Mouse (Mus musculus) bone marrow, adult 2 months (tissue): Measurements from ENCODE around the gene Clstn2. TPM values are rescaled to one million over a fixed set of nuclear protein-coding genes. Genes with fewer than 3 reads are reported as not detected.

Experiments
- H3K27ac ChIP-seq: fragments of 200-500 bp; 2 replicates; pipeline ENCODE4 v1.5.1; 2012; ENCODE audit warnings: low read depth, mild to moderate bottlenecking, control low read depth, inconsistent platforms, low read length; ENCODE audit not compliant: control insufficient read depth, poor library complexity, insufficient read depth
- H3K4me1 ChIP-seq: fragments of 200-500 bp; 2 replicates; pipeline ENCODE4 v1.6.1; 2011; ENCODE audit warnings: low read length; ENCODE audit not compliant: control insufficient read depth, insufficient read depth
- H3K4me3 ChIP-seq: fragments of 200-500 bp; replicated peaks from 2 replicates; pipeline ENCODE3; 2011; ENCODE audit warnings: mild to moderate bottlenecking, low read depth, low read length, control low read depth; ENCODE audit not compliant: control insufficient read depth
- CTCF ChIP-seq: fragments of 200-500 bp; IDR thresholded peaks from 2 replicates; pipeline ENCODE4 v1.5.1; 2011; ENCODE audit warnings: low read length, control low read depth; ENCODE audit not compliant: control insufficient read depth, insufficient read depth
- POLR2A ChIP-seq: fragments of 200-500 bp; IDR thresholded peaks from 2 replicates; pipeline ENCODE4 v1.6.1; 2011; ENCODE audit warnings: low read depth, mild to moderate bottlenecking, control low read depth, low read length, borderline replicate concordance; ENCODE audit not compliant: control insufficient read depth
- WGBS: fragments of 180-500 bp; shearing (Covaris S2); methylation state at CpG from one replicate; pipeline ENCODE4 v1.1.7; 2018; 5-methylcytosine and 5-hydroxymethylcytosine counted together
- polyA plus RNA-seq: library from polyadenylated mRNA; stranded (reverse); fragments of >200 nt; gene quantifications from 2 replicates; pipeline ENCODE4 v1.2.4, GENCODE M21; 2011; ENCODE audit warnings: low replicate concordance; ENCODE audit not compliant: missing spikeins, insufficient read depth, insufficient read length

Gene Clstn2
- polyA plus RNA-seq, 1 experiment: not detected

DNA sequence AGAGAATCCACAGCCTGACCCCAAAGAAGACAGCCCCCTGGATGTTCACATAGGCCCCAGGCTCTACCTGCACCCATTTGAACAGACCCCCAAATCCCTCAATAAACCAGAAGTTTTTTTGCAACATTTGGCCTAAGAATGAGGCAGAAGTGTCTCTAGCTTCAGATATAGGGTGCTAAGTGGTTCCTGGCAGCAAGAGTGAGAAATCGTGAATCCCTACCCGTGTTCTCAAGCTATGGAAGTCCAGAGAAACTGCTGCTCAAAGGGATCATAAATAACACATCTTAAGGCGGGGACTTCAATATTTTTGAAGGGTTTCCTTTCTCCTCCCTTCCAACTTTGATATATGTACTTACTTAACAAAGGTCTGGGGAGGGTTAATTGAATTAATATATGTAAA is 7.4 kb downstream of the Clstn2 start:
- 66% methylated on average over 3 of the region's 3 CpGs for WGBS
- no peak for TF ChIP-seq POLR2A
- TF ChIP-seq CTCF: no peak
- Histone ChIP-seq H3K4me1 (no peaks in the 10 kb centered on the region), H3K4me3 (no peak overlapping the region), H3K27ac (no peak overlapping the region)

DNA sequence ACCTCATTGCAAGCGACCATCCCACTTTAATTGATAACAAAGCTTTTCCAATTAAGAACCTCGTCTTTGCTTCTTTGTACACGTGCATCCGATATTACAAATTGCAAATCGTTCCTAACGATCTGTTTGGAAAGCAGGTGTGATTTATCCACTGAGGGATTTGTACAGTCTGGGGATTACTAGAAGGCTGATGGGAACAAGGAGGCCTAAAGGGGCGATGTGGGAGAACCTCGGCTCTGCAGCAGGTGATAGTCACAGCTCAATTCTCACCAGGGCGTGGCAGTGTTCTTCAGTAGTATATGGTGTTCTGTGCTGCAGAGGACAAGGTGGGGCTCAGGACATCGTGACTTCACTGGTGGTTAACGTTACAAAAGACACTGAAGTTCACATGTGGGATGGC is 9.9 kb downstream of the Clstn2 start:
- no peak overlapping the region for H3K4me3 ChIP-seq
- H3K4me1 ChIP-seq: no peaks in the 10 kb centered on the region
- WGBS: 77% methylated on average over 11 of the region's 11 CpGs
- TF ChIP-seq CTCF: no peak
- no peak for TF ChIP-seq POLR2A
- H3K27ac ChIP-seq: no peak overlapping the region

DNA sequence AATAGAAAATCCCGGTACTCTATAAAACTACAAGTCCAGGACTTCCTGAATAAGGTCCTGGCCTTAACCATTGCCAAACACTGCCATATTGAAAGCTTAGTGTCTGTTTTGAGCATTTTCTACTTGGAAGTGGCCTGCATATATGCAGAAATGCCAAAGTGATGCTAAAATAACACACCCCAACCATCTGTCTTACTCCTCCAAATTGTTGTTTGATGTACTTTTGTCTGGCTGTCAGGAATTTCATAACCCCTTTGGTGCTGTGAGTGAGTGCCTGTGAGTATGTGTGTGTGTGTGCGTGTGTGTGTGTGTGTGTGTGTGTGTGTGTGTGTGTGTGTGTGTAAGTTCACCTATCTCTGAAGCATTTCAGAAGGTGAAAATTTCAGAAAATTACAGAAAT is 13.1 kb downstream of the Clstn2 start:
- H3K27ac ChIP-seq: no peak overlapping the region
- 69% methylated on average over 2 of the region's 2 CpGs for WGBS
- no peak for TF ChIP-seq POLR2A
- H3K4me3 ChIP-seq: no peak overlapping the region
- H3K4me1 ChIP-seq: no peaks in the 10 kb centered on the region

DNA sequence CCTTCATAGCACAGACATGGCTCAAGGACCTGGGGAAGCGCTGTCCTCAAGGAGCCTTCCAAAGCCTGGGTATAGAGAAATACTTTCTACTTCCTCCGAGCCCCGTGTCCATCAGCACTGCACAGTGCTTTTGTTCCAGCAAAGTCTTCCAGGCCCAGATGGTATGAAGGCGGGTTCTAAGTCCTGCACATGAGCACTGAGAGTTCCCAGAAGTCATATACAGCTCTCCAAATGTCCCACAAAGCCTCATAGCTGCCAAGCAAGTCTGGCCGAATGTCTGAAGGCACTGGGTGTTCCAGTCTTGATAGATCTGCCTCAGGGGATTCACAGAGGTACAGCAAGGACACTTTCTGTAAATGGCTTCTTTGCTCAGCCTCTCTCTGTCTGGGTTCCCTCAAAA is 14.3 kb downstream of the Clstn2 start:
- Histone ChIP-seq H3K4me3 (no peak overlapping the region), H3K27ac (no peak overlapping the region), H3K4me1 (no peaks in the 10 kb centered on the region)
- 68% methylated on average over 5 of the region's 5 CpGs for whole genome bisulfite sequencing
- no peak for TF ChIP-seq CTCF
- TF ChIP-seq POLR2A: no peak

- Histone ChIP-seq H3K4me1 (no peaks in the 10 kb centered on the region), H3K4me3 (no peak overlapping the region)
- 82% methylated on average over 5 of the region's 5 CpGs for WGBS
These were observed 16.4 kb downstream of the Clstn2 start for GRCm38 (mm10) chr9:98016576-98016975.

DNA sequence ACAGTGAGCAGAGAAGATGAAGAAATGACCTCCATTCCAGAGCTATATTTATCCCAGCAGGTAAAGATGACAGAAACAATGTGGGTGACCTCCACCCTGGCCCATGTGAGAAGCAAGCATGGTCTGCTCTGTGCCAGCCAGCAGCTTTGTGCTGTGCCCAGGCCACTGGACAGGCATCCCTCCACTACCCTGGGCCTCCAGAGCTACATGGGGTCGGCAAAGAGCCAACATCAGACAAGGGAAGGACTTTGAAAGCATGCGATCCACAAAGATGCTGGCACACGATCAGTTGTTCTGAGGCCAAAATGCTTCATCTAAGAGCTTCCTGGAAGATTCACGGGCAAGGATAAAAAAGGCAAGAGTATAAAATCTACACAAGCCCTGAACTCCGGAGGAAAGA is 36.6 kb downstream of the Clstn2 start:
- WGBS: 72% methylated on average over 5 of the region's 5 CpGs
- Histone ChIP-seq H3K27ac (no peak overlapping the region), H3K4me1 (no peaks in the 10 kb centered on the region), H3K4me3 (no peak overlapping the region)
- TF ChIP-seq POLR2A (no peak), CTCF (no peak)

More at GRCm38 (mm10) chr9:98016576-98016975, 16.4 kb downstream of the Clstn2 start:
- no peak overlapping the region for H3K27ac ChIP-seq
- TF ChIP-seq CTCF (no peak), POLR2A (no peak)

DNA sequence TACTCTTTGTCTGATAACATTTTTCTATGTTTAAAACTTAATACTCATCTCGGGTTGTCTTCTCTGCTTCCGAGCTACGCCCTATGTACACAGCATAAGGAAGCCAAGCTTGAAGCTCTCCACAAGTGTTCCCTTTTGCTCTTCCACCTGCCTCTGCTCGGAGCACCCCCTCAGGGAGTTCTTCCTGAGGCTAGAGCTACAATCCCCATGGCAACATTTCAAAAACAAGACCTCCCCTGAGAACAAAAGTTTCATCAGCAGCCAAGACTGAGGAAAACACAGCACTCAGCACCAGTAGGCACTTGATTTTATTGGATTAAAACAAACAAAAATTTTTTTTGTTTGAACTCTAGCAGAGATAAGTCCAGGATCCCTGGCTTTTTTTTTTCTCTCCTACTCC is 37.3 kb downstream of the Clstn2 start:
- no peak overlapping the region for H3K27ac ChIP-seq
- 69% methylated on average over 4 of the region's 4 CpGs for WGBS
- no peaks in the 10 kb centered on the region for H3K4me1 ChIP-seq
- TF ChIP-seq CTCF (no peak), POLR2A (no peak)
- no peak overlapping the region for H3K4me3 ChIP-seq

DNA sequence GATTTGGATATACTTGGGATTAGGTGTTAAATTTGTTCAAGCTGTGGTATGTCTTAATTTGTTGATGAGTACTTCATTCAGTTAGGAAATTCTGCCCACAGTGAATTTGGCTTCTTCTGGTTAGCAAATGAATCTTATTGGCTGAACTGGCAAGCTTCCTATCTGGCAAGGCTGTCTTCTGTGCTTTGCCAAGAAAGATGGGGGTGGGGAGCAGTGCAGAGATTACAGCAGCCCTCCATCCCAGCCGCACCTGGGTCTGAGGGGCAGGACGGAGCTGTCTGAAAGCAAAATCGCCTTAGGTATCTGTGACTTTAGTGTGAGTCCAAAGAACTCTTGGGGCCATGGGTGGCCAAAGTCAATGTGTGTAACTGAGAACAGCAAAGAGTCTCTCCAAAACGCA is 40.9 kb downstream of the Clstn2 start:
- no peak overlapping the region for H3K27ac ChIP-seq
- H3K4me1 ChIP-seq: no peaks in the 10 kb centered on the region
- TF ChIP-seq POLR2A (no peak), CTCF (no peak)
- no peak overlapping the region for H3K4me3 ChIP-seq
- WGBS: 67% methylated on average over 4 of the region's 4 CpGs

GRCm38 (mm10) chr9:97977339-97977738 is 55.6 kb downstream of the Clstn2 start:
- no peak overlapping the region for H3K4me3 ChIP-seq
- WGBS: 77% methylated on average over 3 of the region's 3 CpGs
- no peaks in the 10 kb centered on the region for H3K4me1 ChIP-seq
- no peak for TF ChIP-seq POLR2A
- TF ChIP-seq CTCF: no peak
- no peak overlapping the region for H3K27ac ChIP-seq

DNA sequence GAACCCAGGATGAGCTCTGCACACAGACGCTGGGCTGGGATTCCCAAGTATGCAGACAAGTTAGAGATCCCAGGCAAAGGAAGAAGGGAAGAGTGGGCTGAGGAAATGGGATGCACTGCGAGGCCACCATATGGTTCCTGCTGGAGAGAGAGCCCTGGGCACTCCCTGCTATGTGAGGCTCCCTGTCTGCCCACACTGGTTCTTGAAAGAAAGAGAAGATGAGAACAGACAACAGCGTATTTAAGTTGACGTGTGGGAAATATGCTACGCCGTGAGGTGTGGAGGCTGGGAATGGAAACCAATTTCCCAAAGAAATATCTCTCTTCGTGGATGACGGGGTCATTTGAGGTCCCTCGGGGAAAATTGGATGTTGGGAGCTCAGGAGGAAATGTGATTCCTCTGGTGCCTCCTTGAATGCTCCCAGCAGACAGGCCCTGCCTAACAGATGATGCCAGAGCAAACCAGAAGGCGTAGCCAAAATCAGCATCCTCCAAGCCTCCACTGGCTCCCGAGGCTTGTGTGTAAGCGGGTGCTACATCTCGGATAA is 58.1 kb downstream of the Clstn2 start:
- 75% methylated on average over 13 of the region's 13 CpGs for WGBS
- Histone ChIP-seq H3K4me1 (no peaks in the 10 kb centered on the region), H3K27ac (no peak overlapping the region), H3K4me3 (no peak overlapping the region)
- no peak for TF ChIP-seq CTCF
- TF ChIP-seq POLR2A: no peak
